In genomic region chr1:168406291-168406675, GRCm38 (mm10) we compare ENCODE assay signal across 18 mouse cellular contexts. TPM values are rescaled to one million over a fixed set of nuclear protein-coding genes. Genes with fewer than 3 reads are reported as not detected.
DNase-seq lines count a peak whose midpoint lies in the region; ATAC-seq and TF ChIP-seq lines count a peak whose summit lies in the region.
"Had no signal": no experiment of that assay in that cellular context is flagged by ENCODE, and none has a peak within 500 bp of the region (broad histone marks: within the 10 kb centered on the region; RNA-seq: fewer than 3 reads in every experiment).

No protein-coding gene starts in this region.

- H3K36me3 ChIP-seq in heart, embryonic 15.5 days: no peaks in the 10 kb centered on the region
- H3K36me3 ChIP-seq in kidney, postnatal 0 days (ENCODE audit: insufficient read depth, low read length): peaks cover 6% of the 10 kb centered on the region; the same call in 1 of the 2 replicates
- peaks cover 16% of the 10 kb centered on the region; the same call in 1 of the 2 replicates for H3K36me3 ChIP-seq in embryonic facial prominence, embryonic 12.5 days
- H3K36me3 ChIP-seq in forebrain, embryonic 13.5 days (ENCODE audit: poor library complexity, severe bottlenecking): peaks cover 47% of the 10 kb centered on the region

- H3K27me3 ChIP-seq in heart, embryonic 15.5 days: no peaks in the 10 kb centered on the region
- no peaks in the 10 kb centered on the region for H3K27me3 ChIP-seq in kidney, postnatal 0 days (ENCODE audit: insufficient read depth, low read length)
- H3K27me3 ChIP-seq in embryonic facial prominence, embryonic 12.5 days: no peaks in the 10 kb centered on the region
- H3K27me3 ChIP-seq in forebrain, embryonic 13.5 days: no peaks in the 10 kb centered on the region

- ATAC-seq in heart, embryonic 15.5 days (replicated peaks; ENCODE audit: insufficient number of reproducible peaks, insufficient read depth, low FRiP score, low read depth): no peak
- no peak for ATAC-seq in kidney, postnatal 0 days (replicated peaks; ENCODE audit: low FRiP score, low read depth)
- ATAC-seq in embryonic facial prominence, embryonic 12.5 days (ENCODE audit: insufficient number of reproducible peaks, insufficient read depth, low FRiP score, low TSS enrichment): no peak
- no peak for ATAC-seq in forebrain, embryonic 13.5 days
- ATAC-seq: CD4-positive, CD25-positive, alpha-beta regulatory T cell, adult 4 months had no signal

- H3K4me1 ChIP-seq in heart, embryonic 15.5 days (replicated peaks): peaks cover 67% of the 10 kb centered on the region
- peaks cover 34% of the 10 kb centered on the region for H3K4me1 ChIP-seq in kidney, postnatal 0 days (replicated peaks; ENCODE audit: insufficient read depth, low read length)
- peaks cover 79% of the 10 kb centered on the region for H3K4me1 ChIP-seq in embryonic facial prominence, embryonic 12.5 days
- peaks cover 87% of the 10 kb centered on the region for H3K4me1 ChIP-seq in forebrain, embryonic 13.5 days

- DNase-seq in heart, adult 9 months (ENCODE audit: low spot score in 2 of 2): no peak
- peak; percentile 66 for DNase-seq in kidney, postnatal 0 days (ENCODE audit: low spot score)
- no peak for DNase-seq in kidney, postnatal 25 days
- no peak for DNase-seq in gastrocnemius, postnatal 14 days
- no peak for DNase-seq in layer of hippocampus, postnatal 25 days (ENCODE audit: extremely low spot score in 1 of 2, low spot score in 1 of 2)
- DNase-seq: adrenal gland, adult 2 months; cerebellum, adult 11 months; cerebellum, postnatal 25 days; gastrocnemius, postnatal 10 days; heart, postnatal 36 days; kidney, adult 11 months; thymus, postnatal 36 days had no signal

- H3K4me2 ChIP-seq in heart, embryonic 15.5 days: no peak overlapping the region
- no peak overlapping the region for H3K4me2 ChIP-seq in kidney, postnatal 0 days (ENCODE audit: low read length)
- no peak overlapping the region for H3K4me2 ChIP-seq in embryonic facial prominence, embryonic 12.5 days (replicated peaks)
- H3K4me2 ChIP-seq in forebrain, embryonic 13.5 days: no peak overlapping the region

- intact Hi-C loops in gastrocnemius, postnatal 14 days (cut with DNase I; ENCODE audit: low total_unique reads): no loop called here

- 54% methylated on average over 8 of the region's 8 CpGs for WGBS in heart, embryonic 15.5 days
- WGBS in kidney, postnatal 0 days: 38% methylated on average over 8 of the region's 8 CpGs
- WGBS in embryonic facial prominence, embryonic 12.5 days: 18% methylated on average over 8 of the region's 8 CpGs
- WGBS in forebrain, embryonic 13.5 days: 13% methylated on average over 8 of the region's 8 CpGs

- H3K9me3 ChIP-seq in heart, embryonic 15.5 days (replicated peaks): no peaks in the 10 kb centered on the region
- H3K9me3 ChIP-seq in kidney, postnatal 0 days (replicated peaks; ENCODE audit: low read length): no peaks in the 10 kb centered on the region
- H3K9me3 ChIP-seq in embryonic facial prominence, embryonic 12.5 days: no peaks in the 10 kb centered on the region
- H3K9me3 ChIP-seq in forebrain, embryonic 13.5 days (replicated peaks): no peaks in the 10 kb centered on the region

- 0 out of 2 replicates have a peak overlapping the region, but pooled peaks have one; percentile 27 for H3K27ac ChIP-seq in heart, embryonic 15.5 days
- peak overlapping the region; percentile 48; the same call in 1 of the 2 replicates for H3K27ac ChIP-seq in kidney, postnatal 0 days
- peak overlapping the region; percentile 90 for H3K27ac ChIP-seq in embryonic facial prominence, embryonic 12.5 days
- peak overlapping the region; percentile 35 for H3K27ac ChIP-seq in forebrain, embryonic 13.5 days
- H3K27ac ChIP-seq: layer of hippocampus, adult 2 months had no signal

- TF ChIP-seq CTCF in kidney, postnatal 0 days (IDR thresholded peaks at IDR 0.05; ENCODE audit: low read depth): no peak

- no peak overlapping the region for H3K4me3 ChIP-seq in heart, embryonic 15.5 days
- H3K4me3 ChIP-seq in kidney, postnatal 0 days (replicated peaks; ENCODE audit: low read depth, low read length): no peak overlapping the region
- no peak overlapping the region for H3K4me3 ChIP-seq in embryonic facial prominence, embryonic 12.5 days
- H3K4me3 ChIP-seq in forebrain, embryonic 13.5 days: no peak overlapping the region
- H3K4me3 ChIP-seq: layer of hippocampus, adult 2 months had no signal

- H3K9ac ChIP-seq in heart, embryonic 15.5 days: no peak overlapping the region
- H3K9ac ChIP-seq in kidney, postnatal 0 days (ENCODE audit: low read depth, low read length): no peak overlapping the region
- H3K9ac ChIP-seq in embryonic facial prominence, embryonic 12.5 days: no peak overlapping the region
- H3K9ac ChIP-seq in forebrain, embryonic 13.5 days: no peak overlapping the region

RNA-seq across cellular contexts. Expression of gene Pbx1, which starts 25.8 kb away (rescaled TPM):
- 21.6 and 22.1 TPM in 2 replicates for polyA plus RNA-seq in heart, embryonic 15.5 days (2015; fragmentation: Nextera tagmentation; extraction: Ambion mirVana)
- polyA plus RNA-seq in kidney, postnatal 0 days (2015; fragmentation: Nextera tagmentation; extraction: Ambion mirVana): 55.7 and 59.4 TPM in 2 replicates
- 66.3 and 66.8 TPM in 2 replicates for polyA plus RNA-seq in embryonic facial prominence, embryonic 12.5 days (2016; fragmentation: Nextera tagmentation; extraction: Ambion mirVana)
- 72.2 and 78.9 TPM in 2 replicates for polyA plus RNA-seq in forebrain, embryonic 13.5 days (2015; fragmentation: Nextera tagmentation; extraction: Ambion mirVana)
- 10 to 100 TPM; 20.3 to 23.0 TPM for total RNA-seq in gastrocnemius, postnatal 14 days (2021)
- total RNA-seq in layer of hippocampus, postnatal 25 days (2021): 100 to 1,000 TPM in 1 of 2 experiments, 10 to 100 TPM in 1; 98.0 to 114 TPM
- total RNA-seq: MEL had no signal

Comparison
In these comparisons a context has a peak if more than half of its experiments do, and no peak if none do; other contexts are left out.
1. H3K27ac ChIP-seq: peak in every context shown above with its lines; median percentile 90 in embryonic facial prominence, embryonic 12.5 days; 48 in kidney, postnatal 0 days; 35 in forebrain, embryonic 13.5 days; 27 in heart, embryonic 15.5 days.